Mouse (Mus musculus) liver, embryonic 14.5 days (tissue): ENCODE results near the gene Inpp4b.

Experiments
- CTCF ChIP-seq: IDR thresholded peaks from 2 replicates; pipeline ENCODE4 v1.5.1; 2016; ENCODE audit warnings: antibody characterized with exemption, low read depth, control low read depth
- EP300 ChIP-seq: IDR thresholded peaks from 2 replicates; pipeline ENCODE4 v1.6.1; 2016; ENCODE audit warnings: antibody characterized with exemption, low read depth

DNA sequence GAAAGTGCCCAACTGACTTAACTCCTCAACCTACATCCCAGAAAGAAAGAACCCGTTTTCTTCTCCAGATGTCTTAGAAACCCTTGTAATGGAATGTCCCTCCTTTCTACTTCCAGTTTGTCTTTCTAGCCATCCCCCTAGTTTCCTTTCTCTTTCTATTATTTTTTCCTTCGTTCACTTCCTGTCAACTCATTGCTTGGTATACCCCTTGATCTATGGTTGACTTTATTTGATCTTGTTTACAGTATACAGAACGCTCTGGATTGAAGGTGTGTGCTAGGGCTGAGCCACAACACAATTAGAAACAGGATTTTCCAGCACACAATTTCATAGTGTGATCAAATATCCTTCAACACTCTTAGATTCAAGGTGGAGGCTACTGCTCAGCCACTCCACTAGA is 400.7 kb downstream of the Inpp4b start:
- TF ChIP-seq CTCF, result no peak
- TF ChIP-seq EP300, result no peak
